Mouse (Mus musculus) cortical plate, adult 2 months (tissue): ENCODE results near the gene Ccdc171.

ENCODE experiments used
- CTCF ChIP-seq: fragments of 200-500 bp; IDR thresholded peaks from 2 replicates; pipeline ENCODE4 v1.5.1; 2011; ENCODE audit warnings: mild to moderate bottlenecking, control low read depth, low read length; ENCODE audit not compliant: insufficient read depth; ENCODE audit errors: extremely low read depth
- POLR2A ChIP-seq: fragments of 200-500 bp; IDR thresholded peaks from 2 replicates; pipeline ENCODE4 v1.6.1; 2011; ENCODE audit warnings: mild to moderate bottlenecking, low read length, control low read depth; ENCODE audit not compliant: insufficient read depth; ENCODE audit errors: extremely low read depth

GRCm38 (mm10) chr4:83489121-83489520 lies 36.2 kb upstream of the Ccdc171 start:
- TF ChIP-seq CTCF = no peak
- no peak for TF ChIP-seq POLR2A
